In genomic region chr12:79865179-79865552, GRCm38 (mm10) we compare ENCODE assay signal across 11 mouse cellular contexts.
DNase-seq lines count a peak whose midpoint lies in the region; ATAC-seq and TF ChIP-seq lines count a peak whose summit lies in the region.
"Had no signal": no experiment of that assay in that cellular context is flagged by ENCODE, and none has a peak within 500 bp of the region (broad histone marks: within the 10 kb centered on the region; RNA-seq: fewer than 3 reads in every experiment).

No protein-coding gene starts in this region.

- 0 out of 2 replicates have a peak, but pooled peaks have one; percentile 28 for ATAC-seq in lung, embryonic 14.5 days (ENCODE audit: insufficient read depth)
- ATAC-seq in embryonic facial prominence, embryonic 11.5 days (replicated peaks; ENCODE audit: insufficient number of reproducible peaks, low FRiP score, low TSS enrichment, low read depth) = no peak
- ATAC-seq in megakaryocyte, adult 5-6 weeks (ENCODE audit: poor library complexity, severe bottlenecking) = peak; percentile 52
- ATAC-seq: inflammation-experienced regulatory T-cells, adult 6 months had no signal

- no peaks in the 10 kb centered on the region for H3K9me3 ChIP-seq in lung, embryonic 14.5 days (ENCODE audit: low read depth, low read length)
- H3K9me3 ChIP-seq in embryonic facial prominence, embryonic 11.5 days (replicated peaks; ENCODE audit: control insufficient read depth, low read length) = no peaks in the 10 kb centered on the region
- H3K9me3 ChIP-seq: neural tube, embryonic 12.5 days had no signal

- H3K9ac ChIP-seq in lung, embryonic 14.5 days = no peak overlapping the region
- H3K9ac ChIP-seq in embryonic facial prominence, embryonic 11.5 days (replicated peaks; ENCODE audit: low read length) = no peak overlapping the region
- H3K9ac ChIP-seq: neural tube, embryonic 12.5 days had no signal

- intact Hi-C loops in left cerebral cortex, postnatal 14 days (cut with DNase I) = no loop called here

- H3K4me2 ChIP-seq in lung, embryonic 14.5 days = no peak overlapping the region
- no peak overlapping the region for H3K4me2 ChIP-seq in embryonic facial prominence, embryonic 11.5 days (ENCODE audit: low read depth, low read length)
- H3K4me2 ChIP-seq: neural tube, embryonic 12.5 days had no signal

- H3K27me3 ChIP-seq in lung, embryonic 14.5 days (ENCODE audit: insufficient read depth, low read length) = no peaks in the 10 kb centered on the region
- H3K27me3 ChIP-seq in embryonic facial prominence, embryonic 11.5 days (ENCODE audit: control insufficient read depth, insufficient read depth, low read length) = no peaks in the 10 kb centered on the region
- H3K27me3 ChIP-seq: neural tube, embryonic 12.5 days had no signal

- peak overlapping the region; percentile 40 for H3K27ac ChIP-seq in lung, embryonic 14.5 days (ENCODE audit: low read depth)
- 0 out of 2 replicates have a peak overlapping the region, but pooled peaks have one; percentile 22 for H3K27ac ChIP-seq in embryonic facial prominence, embryonic 11.5 days (replicated peaks; ENCODE audit: low read depth, low read length)
- H3K27ac ChIP-seq: neural tube, embryonic 12.5 days had no signal

- peaks cover 9% of the 10 kb centered on the region for H3K4me1 ChIP-seq in lung, embryonic 14.5 days (ENCODE audit: insufficient read depth)
- H3K4me1 ChIP-seq in lung, adult 2 months (ENCODE audit: control insufficient read depth, insufficient read depth, low read length) = peaks cover 10% of the 10 kb centered on the region
- H3K4me1 ChIP-seq in embryonic facial prominence, embryonic 11.5 days (ENCODE audit: control insufficient read depth, insufficient read depth, low read length) = peaks cover 3% of the 10 kb centered on the region; the same call in 1 of the 2 replicates

- no peak for DNase-seq in lung, embryonic 14.5 days
- DNase-seq in lung, adult 2 months = no peak
- no peak for DNase-seq in embryonic facial prominence, embryonic 11.5 days (ENCODE audit: low spot score)
- peak; percentile 45 for DNase-seq in gastrocnemius, postnatal 10 days
- DNase-seq in spleen, adult 12 weeks (ENCODE audit: low spot score) = no peak
- DNase-seq in adipocyte (ENCODE audit: low spot score) = no peak
- no peak for DNase-seq in left cerebral cortex, postnatal 14 days (ENCODE audit: low spot score in 2 of 2)
- DNase-seq: spleen, adult 18-20 months had no signal

- TF ChIP-seq POLR2A in lung, adult 2 months (IDR thresholded peaks at IDR 0.05; ENCODE audit: borderline replicate concordance, extremely low read depth, low read depth, low read length) = no peak

- H3K36me3 ChIP-seq in lung, embryonic 14.5 days (ENCODE audit: insufficient read depth) = no peaks in the 10 kb centered on the region
- H3K36me3 ChIP-seq in embryonic facial prominence, embryonic 11.5 days (replicated peaks; ENCODE audit: control insufficient read depth, insufficient read depth, low read depth, low read length) = no peaks in the 10 kb centered on the region
- H3K36me3 ChIP-seq: neural tube, embryonic 12.5 days had no signal

- H3K4me3 ChIP-seq in lung, embryonic 14.5 days (ENCODE audit: low read depth, low read length) = no peak overlapping the region
- no peak overlapping the region for H3K4me3 ChIP-seq in lung, adult 2 months (replicated peaks; ENCODE audit: extremely low read depth, low read depth, low read length)
- H3K4me3 ChIP-seq in embryonic facial prominence, embryonic 11.5 days (ENCODE audit: low read depth, low read length) = no peak overlapping the region
- H3K4me3 ChIP-seq: neural tube, embryonic 12.5 days had no signal

- TF ChIP-seq CTCF in lung, embryonic 14.5 days (IDR thresholded peaks at IDR 0.05; ENCODE audit: low read depth) = no peak
- TF ChIP-seq CTCF in lung, adult 2 months (IDR thresholded peaks at IDR 0.05; ENCODE audit: insufficient read depth, low read length) = no peak

- 49% methylated on average over 6 of the region's 6 CpGs for WGBS in lung, embryonic 14.5 days
- 41% methylated on average over 6 of the region's 6 CpGs for WGBS in lung, adult 2 months
- WGBS in embryonic facial prominence, embryonic 11.5 days = 49% methylated on average over 6 of the region's 6 CpGs
